Mouse (Mus musculus): Measurements from ENCODE around the gene Nol7. TPM values are rescaled to one million over a fixed set of nuclear protein-coding genes. Genes with fewer than 3 reads are reported as not detected.

The Nol7 gene
- polyA plus RNA-seq, 1 experiment: 62.1 TPM

DNA sequence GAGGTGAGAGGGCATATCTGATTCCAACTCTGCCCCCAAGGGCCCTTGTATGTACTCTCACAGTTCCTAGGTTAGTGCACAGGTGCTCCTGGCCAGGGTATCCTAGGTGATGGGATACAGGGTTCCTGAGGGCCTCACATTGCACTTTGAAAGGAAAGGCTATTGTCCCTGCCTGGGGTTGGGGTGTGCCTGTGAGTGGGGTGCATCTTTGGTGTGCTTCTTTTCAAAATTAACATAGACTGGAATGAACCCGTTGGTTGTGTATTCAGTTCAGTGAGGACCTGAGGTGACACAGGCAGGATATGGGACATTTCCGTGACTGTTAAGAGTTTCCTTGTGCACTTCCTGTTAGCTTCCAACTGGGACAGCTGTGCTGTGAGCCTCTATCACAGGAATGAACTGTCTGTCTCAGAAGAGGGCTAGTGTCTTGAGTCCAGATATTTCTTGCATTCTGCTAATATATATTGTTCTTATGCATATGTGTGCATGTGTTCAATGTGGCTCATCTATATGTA lies 23.2 kb upstream of the Nol7 start:
- H3K27ac ChIP-seq (ENCODE audit: insufficient read depth, low read length): no peak overlapping the region
- WGBS: 63% methylated on average over 2 of the region's 2 CpGs
- no peak for DNase-seq (ENCODE audit: low read depth in 1 of 2, low spot score in 2 of 2)

DNA sequence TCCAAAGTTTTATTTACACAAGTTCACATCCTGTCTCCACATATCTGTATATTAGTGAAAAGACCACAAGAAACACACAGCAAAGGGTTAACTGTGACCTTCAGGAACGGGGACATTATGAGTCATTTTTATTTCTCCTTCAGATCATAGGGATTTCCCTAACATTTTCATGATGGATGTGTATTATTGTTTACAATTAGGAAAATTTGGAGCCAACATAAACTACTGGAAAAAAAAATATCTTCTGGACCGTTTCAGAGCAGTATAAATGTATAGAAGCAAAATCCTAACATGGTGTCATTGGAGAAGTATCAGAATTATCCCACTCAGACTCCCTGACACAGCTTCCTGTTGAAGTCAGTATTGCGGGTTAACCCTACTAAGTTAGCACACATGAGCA lies 18.2 kb upstream of the Nol7 start:
- DNase-seq (ENCODE audit: low read depth in 1 of 2, low spot score in 2 of 2): no peak
- H3K4me1 ChIP-seq (ENCODE audit: control insufficient read depth, insufficient read depth, insufficient read length): no peaks in the 10 kb centered on the region
- peaks cover 3% of the 10 kb centered on the region; the same call in 1 of the 2 replicates for H3K36me3 ChIP-seq (ENCODE audit: control insufficient read depth, insufficient read depth, low read length)
- 83% methylated on average over 3 of the region's 3 CpGs for WGBS
- no peak for TF ChIP-seq CTCF (IDR thresholded peaks at IDR 0.05; ENCODE audit: extremely low read depth, insufficient read depth, insufficient read length, insufficient replicate concordance)
- no peak for TF ChIP-seq POLR2A (IDR thresholded peaks at IDR 0.05; ENCODE audit: low read depth, low read length)
- H3K27ac ChIP-seq (ENCODE audit: insufficient read depth, low read length): no peak overlapping the region
- H3K27me3 ChIP-seq (ENCODE audit: control insufficient read depth, insufficient read depth, low read length): no peaks in the 10 kb centered on the region
- H3K4me3 ChIP-seq (ENCODE audit: extremely low read depth, insufficient read depth, insufficient read length): no peak overlapping the region

More for the DNA sequence above, 23.2 kb upstream of the Nol7 start:
- H3K4me1 ChIP-seq (ENCODE audit: control insufficient read depth, insufficient read depth, insufficient read length): no peaks in the 10 kb centered on the region
- H3K4me3 ChIP-seq (ENCODE audit: extremely low read depth, insufficient read depth, insufficient read length): no peak overlapping the region
- peaks cover 14% of the 10 kb centered on the region for H3K36me3 ChIP-seq (ENCODE audit: control insufficient read depth, insufficient read depth, low read length)
- no peak for TF ChIP-seq CTCF (IDR thresholded peaks at IDR 0.05; ENCODE audit: extremely low read depth, insufficient read depth, insufficient read length, insufficient replicate concordance)
- no peak for TF ChIP-seq POLR2A (IDR thresholded peaks at IDR 0.05; ENCODE audit: low read depth, low read length)
- H3K27me3 ChIP-seq (ENCODE audit: control insufficient read depth, insufficient read depth, low read length): no peaks in the 10 kb centered on the region

DNA sequence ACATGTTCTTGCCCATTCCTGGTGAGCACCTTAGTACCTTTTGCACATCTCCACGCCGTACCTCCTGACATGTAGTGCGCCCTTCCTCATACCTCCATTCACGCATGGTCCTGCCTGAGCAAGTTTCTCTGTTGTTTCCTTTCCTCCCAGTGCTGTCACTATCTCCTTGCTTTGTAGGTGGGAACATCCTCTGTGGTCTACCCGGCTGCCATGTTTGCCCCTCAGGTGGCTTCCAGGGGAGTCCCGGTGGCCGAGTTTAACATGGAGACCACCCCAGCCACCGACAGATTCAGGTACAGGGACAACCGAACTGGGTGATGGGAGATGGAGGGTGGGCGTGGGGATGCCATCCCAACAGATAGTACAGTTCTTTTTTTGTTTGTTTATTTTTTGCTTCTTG lies 12.9 kb upstream of the Nol7 start:
- no peak for DNase-seq (ENCODE audit: low read depth in 1 of 2, low spot score in 2 of 2)
- 95% methylated on average over 10 of the region's 10 CpGs for WGBS
- no peaks in the 10 kb centered on the region for H3K27me3 ChIP-seq (ENCODE audit: control insufficient read depth, insufficient read depth, low read length)
- TF ChIP-seq CTCF (IDR thresholded peaks at IDR 0.05; ENCODE audit: extremely low read depth, insufficient read depth, insufficient read length, insufficient replicate concordance) (no peak), POLR2A (IDR thresholded peaks at IDR 0.05; ENCODE audit: low read depth, low read length) (no peak)
- no peaks in the 10 kb centered on the region; the same call in 1 of the 2 replicates for H3K36me3 ChIP-seq (ENCODE audit: control insufficient read depth, insufficient read depth, low read length)
- H3K4me3 ChIP-seq (ENCODE audit: extremely low read depth, insufficient read depth, insufficient read length): no peak overlapping the region
- no peak overlapping the region for H3K27ac ChIP-seq (ENCODE audit: insufficient read depth, low read length)
- no peaks in the 10 kb centered on the region for H3K4me1 ChIP-seq (ENCODE audit: control insufficient read depth, insufficient read depth, insufficient read length)

DNA sequence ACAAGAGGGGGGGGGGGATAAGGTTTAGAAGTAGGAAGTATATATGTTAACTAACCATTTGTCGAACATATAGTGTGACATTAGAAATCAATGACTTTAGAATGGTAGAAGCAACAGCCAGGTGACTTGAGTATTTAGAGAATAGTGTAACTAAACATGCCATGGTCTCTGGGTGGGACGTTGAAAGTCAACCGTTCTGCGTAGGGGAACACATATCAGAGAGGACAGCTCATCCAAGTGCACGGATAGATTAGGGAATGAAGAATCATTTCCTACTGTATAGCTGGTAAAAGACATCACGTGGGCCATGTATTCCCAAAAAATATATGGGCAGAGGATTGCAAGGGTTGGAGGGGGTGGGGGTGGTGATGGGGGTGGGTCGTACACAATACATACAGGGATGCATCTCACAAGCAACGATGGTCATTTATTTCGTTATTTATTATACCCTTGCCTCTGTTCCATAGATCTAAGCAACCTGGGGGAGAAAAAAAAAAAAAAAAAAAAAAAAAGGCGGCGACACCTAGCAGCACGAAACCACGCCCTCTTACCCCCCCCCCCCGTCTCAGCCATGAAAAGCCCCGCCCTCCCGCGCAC lies 392 bp upstream of the Nol7 start:
- Histone ChIP-seq H3K27me3 (ENCODE audit: control insufficient read depth, insufficient read depth, low read length) (no peaks in the 10 kb centered on the region), H3K36me3 (ENCODE audit: control insufficient read depth, insufficient read depth, low read length) (peaks cover 14% of the 10 kb centered on the region), H3K4me1 (ENCODE audit: control insufficient read depth, insufficient read depth, insufficient read length) (peaks cover 5% of the 10 kb centered on the region), H3K4me3 (ENCODE audit: extremely low read depth, insufficient read depth, insufficient read length) (no peak overlapping the region), H3K27ac (ENCODE audit: insufficient read depth, low read length) (no peak overlapping the region)
- TF ChIP-seq POLR2A (IDR thresholded peaks at IDR 0.05; ENCODE audit: low read depth, low read length): no peak
- TF ChIP-seq CTCF (IDR thresholded peaks at IDR 0.05; ENCODE audit: extremely low read depth, insufficient read depth, insufficient read length, insufficient replicate concordance): no peak
- DNase-seq (ENCODE audit: low read depth in 1 of 2, low spot score in 2 of 2): no peak
- 51% methylated on average over 14 of the region's 17 CpGs for WGBS

DNA sequence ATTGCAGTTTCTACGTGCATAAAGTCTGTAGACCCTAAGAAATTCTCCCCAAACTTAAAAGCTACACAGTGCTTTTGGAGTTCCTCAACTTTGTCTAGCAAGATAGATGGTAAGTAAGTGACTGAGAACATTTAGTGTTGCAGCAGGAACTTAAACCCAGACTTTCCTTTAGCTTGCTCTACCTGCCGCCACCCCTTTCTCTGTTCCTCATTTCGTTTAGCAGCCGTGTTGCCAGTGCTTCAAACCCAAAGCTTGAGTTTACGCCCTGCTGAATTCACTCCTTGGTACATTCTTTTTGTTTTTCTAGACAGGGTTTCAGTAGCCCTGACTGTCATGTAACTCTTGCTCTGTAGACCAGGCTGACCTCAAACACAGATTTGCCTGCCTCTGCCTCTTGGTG lies 1.4 kb downstream of the Nol7 start:
- peak; percentile 40 to 49 for DNase-seq (ENCODE audit: low read depth in 1 of 2, low spot score in 2 of 2)
- H3K4me3 ChIP-seq (ENCODE audit: extremely low read depth, insufficient read depth, insufficient read length): no peak overlapping the region
- WGBS: 35% methylated on average over 5 of the region's 5 CpGs
- TF ChIP-seq CTCF (IDR thresholded peaks at IDR 0.05; ENCODE audit: extremely low read depth, insufficient read depth, insufficient read length, insufficient replicate concordance) (no peak), POLR2A (IDR thresholded peaks at IDR 0.05; ENCODE audit: low read depth, low read length) (no peak)
- H3K27ac ChIP-seq (ENCODE audit: insufficient read depth, low read length): peak overlapping the region; percentile 56
- H3K27me3 ChIP-seq (ENCODE audit: control insufficient read depth, insufficient read depth, low read length): no peaks in the 10 kb centered on the region
- H3K36me3 ChIP-seq (ENCODE audit: control insufficient read depth, insufficient read depth, low read length): peaks cover 18% of the 10 kb centered on the region
- H3K4me1 ChIP-seq (ENCODE audit: control insufficient read depth, insufficient read depth, insufficient read length): peaks cover 5% of the 10 kb centered on the region

DNA sequence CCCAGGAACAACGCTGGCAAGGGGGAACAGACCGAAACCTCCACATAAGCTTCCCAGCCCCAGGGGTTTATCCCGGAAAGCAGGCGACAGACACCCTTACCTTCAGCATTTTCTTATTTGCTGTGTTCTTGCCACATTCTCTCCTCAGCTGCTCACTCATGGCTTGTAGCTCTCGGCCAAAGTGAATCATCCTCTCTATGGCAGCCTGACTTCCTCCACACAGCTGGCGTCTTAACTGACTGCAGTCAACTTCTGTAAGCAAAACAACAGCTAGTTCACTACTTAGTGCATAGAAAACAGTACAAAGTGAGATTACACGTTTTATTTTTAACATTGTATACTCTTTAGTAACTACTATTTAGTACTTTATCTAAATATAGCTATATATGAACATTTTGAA lies 14.1 kb downstream of the Nol7 start:
- H3K36me3 ChIP-seq (ENCODE audit: control insufficient read depth, insufficient read depth, low read length): peaks cover 30% of the 10 kb centered on the region
- 93% methylated on average over 7 of the region's 7 CpGs for WGBS
- TF ChIP-seq POLR2A (IDR thresholded peaks at IDR 0.05; ENCODE audit: low read depth, low read length) (no peak), CTCF (IDR thresholded peaks at IDR 0.05; ENCODE audit: extremely low read depth, insufficient read depth, insufficient read length, insufficient replicate concordance) (no peak)

DNA sequence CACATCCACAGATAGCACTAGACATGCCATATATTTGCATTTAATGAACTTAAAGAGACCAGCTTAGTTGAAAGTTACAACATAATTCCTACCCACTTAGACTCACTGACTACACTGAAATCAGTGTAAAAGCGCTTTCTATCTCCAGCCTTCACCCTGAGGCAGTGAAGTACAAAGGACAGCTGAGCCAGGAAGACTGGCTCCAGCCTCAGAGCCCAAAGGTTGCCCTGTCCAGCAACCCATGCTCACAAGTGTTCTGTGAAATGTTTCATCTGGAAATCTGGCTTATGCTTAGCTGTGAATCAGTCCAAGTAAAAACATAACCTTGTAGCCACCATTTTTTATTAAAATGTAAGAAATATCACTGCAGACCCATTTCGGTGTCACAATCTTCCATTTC lies 15.4 kb downstream of the Nol7 start:
- H3K36me3 ChIP-seq (ENCODE audit: control insufficient read depth, insufficient read depth, low read length): peaks cover 36% of the 10 kb centered on the region
- 93% methylated on average over 2 of the region's 2 CpGs for WGBS
- no peaks in the 10 kb centered on the region for H3K4me1 ChIP-seq (ENCODE audit: control insufficient read depth, insufficient read depth, insufficient read length)
- H3K27me3 ChIP-seq (ENCODE audit: control insufficient read depth, insufficient read depth, low read length): no peaks in the 10 kb centered on the region
- DNase-seq (ENCODE audit: low read depth in 1 of 2, low spot score in 2 of 2): no peak
- TF ChIP-seq POLR2A (IDR thresholded peaks at IDR 0.05; ENCODE audit: low read depth, low read length) (no peak), CTCF (IDR thresholded peaks at IDR 0.05; ENCODE audit: extremely low read depth, insufficient read depth, insufficient read length, insufficient replicate concordance) (no peak)
- no peak overlapping the region for H3K4me3 ChIP-seq (ENCODE audit: extremely low read depth, insufficient read depth, insufficient read length)
- no peak overlapping the region for H3K27ac ChIP-seq (ENCODE audit: insufficient read depth, low read length)

More for the DNA sequence above, 14.1 kb downstream of the Nol7 start:
- H3K4me1 ChIP-seq (ENCODE audit: control insufficient read depth, insufficient read depth, insufficient read length): no peaks in the 10 kb centered on the region
- no peak overlapping the region for H3K27ac ChIP-seq (ENCODE audit: insufficient read depth, low read length)
- no peaks in the 10 kb centered on the region for H3K27me3 ChIP-seq (ENCODE audit: control insufficient read depth, insufficient read depth, low read length)
- H3K4me3 ChIP-seq (ENCODE audit: extremely low read depth, insufficient read depth, insufficient read length): no peak overlapping the region
- DNase-seq (ENCODE audit: low read depth in 1 of 2, low spot score in 2 of 2): no peak

All from spleen, adult 2 months (tissue).